Mouse (Mus musculus) stomach, embryonic 15.5 days (tissue): ENCODE data around the gene P4hb. TPM values are rescaled to one million over a fixed set of nuclear protein-coding genes. Genes with fewer than 3 reads are reported as not detected.
A peak's percentile ranks its signal among the peaks of the same experiment; 100 is the strongest.
"Not testable (repeated sequence)": the region's sequence is repeated elsewhere in the genome, so short reads cannot be mapped to it uniquely, and the experiment has no call there.

ENCODE experiments used
- ATAC-seq: fragments of 200-750 bp; cut with Nextera tagmentation; 2 replicates; pipeline ENCODE4 v1.8.0; 2017; ENCODE audit warnings: low read depth, moderate number of reproducible peaks, moderate TSS enrichment; ENCODE audit not compliant: insufficient read depth, low FRiP score
- H3K27ac ChIP-seq: fragments of 300-500 bp; sonication (generic); 2 replicates; pipeline ENCODE4 v1.5.1; 2015; ENCODE audit warnings: mild to moderate bottlenecking, inconsistent platforms
- H3K27me3 ChIP-seq: fragments of 300-500 bp; sonication (generic); replicated peaks from 2 replicates; pipeline ENCODE4 v1.6.1; 2015; ENCODE audit warnings: inconsistent platforms
- H3K36me3 ChIP-seq: fragments of 300-500 bp; sonication (generic); 2 replicates; pipeline ENCODE4 v1.6.1; 2015; ENCODE audit warnings: inconsistent platforms
- H3K4me1 ChIP-seq: fragments of 300-500 bp; sonication (generic); 2 replicates; pipeline ENCODE4 v1.6.1; 2015; ENCODE audit warnings: inconsistent platforms
- H3K4me2 ChIP-seq: fragments of 300-500 bp; sonication (generic); 2 replicates; pipeline ENCODE4 v1.6.1; 2015; ENCODE audit warnings: mild to moderate bottlenecking, inconsistent platforms
- H3K4me3 ChIP-seq: fragments of 300-500 bp; sonication (generic); replicated peaks from 2 replicates; pipeline ENCODE4 v1.5.1; 2015; ENCODE audit warnings: inconsistent platforms
- H3K9ac ChIP-seq: fragments of 300-500 bp; sonication (generic); 2 replicates; pipeline ENCODE4 v1.6.1; 2015; ENCODE audit warnings: inconsistent platforms
- H3K9me3 ChIP-seq: fragments of 300-500 bp; sonication (generic); 2 replicates; pipeline ENCODE4 v1.6.1; 2016; ENCODE audit warnings: inconsistent platforms
- WGBS: fragments of 180-500 bp; shearing (Covaris S2); methylation state at CpG from one replicate; pipeline ENCODE4 v1.1.7; 2015; 5-methylcytosine and 5-hydroxymethylcytosine counted together
- polyA plus RNA-seq: library from polyadenylated mRNA; unstranded; fragments of >200 nt; fragmentation: Nextera tagmentation; extraction: Ambion mirVana; gene quantifications from 2 replicates; pipeline ENCODE4 v1.2.1, GENCODE M21; 2015

P4hb gene
- polyA plus RNA-seq, 1 experiment from 2014 or later = 954 TPM

DNA sequence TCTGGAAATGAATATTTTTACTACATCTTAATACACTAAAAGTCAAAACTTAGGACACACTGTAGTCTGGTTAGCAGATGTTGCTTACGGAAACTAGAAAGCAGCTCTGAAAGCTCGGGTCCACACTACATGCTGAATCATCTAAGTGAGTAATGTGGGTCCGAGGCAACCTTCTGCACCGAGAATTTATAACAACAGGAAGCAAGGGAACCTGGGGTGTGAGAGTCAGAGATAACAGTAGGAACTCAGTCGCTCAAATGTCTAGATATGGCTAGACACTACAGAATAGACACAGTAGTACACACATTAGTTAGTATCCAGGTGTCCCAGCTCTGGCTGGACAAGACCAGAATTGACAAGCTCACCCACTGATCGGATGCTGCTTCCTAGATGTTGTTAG lies 15.5 kb upstream of the P4hb start:
- H3K27me3 ChIP-seq = no peaks in the 10 kb centered on the region
- H3K4me3 ChIP-seq = no peak overlapping the region
- H3K36me3 ChIP-seq = peaks cover 54% of the 10 kb centered on the region
- no peak overlapping the region for H3K4me2 ChIP-seq
- H3K4me1 ChIP-seq = no peaks in the 10 kb centered on the region
- H3K27ac ChIP-seq = no peak overlapping the region
- 87% methylated on average over 6 of the region's 6 CpGs for WGBS
- no peaks in the 10 kb centered on the region for H3K9me3 ChIP-seq
- ATAC-seq = no peak
- no peak overlapping the region for H3K9ac ChIP-seq

DNA sequence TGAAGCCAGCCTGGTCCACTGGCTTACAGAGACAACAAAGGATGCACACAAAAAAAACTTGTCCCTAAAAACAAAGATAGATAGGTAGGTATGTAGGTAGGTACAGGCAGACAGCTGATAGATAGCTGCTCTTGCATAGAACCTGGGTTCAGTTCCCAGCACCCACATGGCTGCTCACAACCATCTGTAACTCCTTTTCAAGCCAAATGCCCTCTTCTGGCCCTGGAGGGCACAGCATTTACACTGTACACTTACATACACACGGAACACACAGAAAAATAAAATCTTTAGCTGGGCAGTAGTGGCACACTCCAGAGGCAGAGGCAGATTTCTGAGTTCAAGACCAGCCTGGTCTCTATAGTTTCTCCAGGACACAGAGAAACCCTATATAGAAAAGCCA lies 10.9 kb upstream of the P4hb start:
- H3K4me3 ChIP-seq = no peak overlapping the region
- H3K4me1 ChIP-seq = peaks cover 22% of the 10 kb centered on the region
- ATAC-seq = no peak
- H3K27ac ChIP-seq = no peak overlapping the region
- whole genome bisulfite sequencing = 80% methylated on average over 1 of the region's 1 CpGs
- no peak overlapping the region for H3K4me2 ChIP-seq
- H3K9ac ChIP-seq = no peak overlapping the region
- no peaks in the 10 kb centered on the region for H3K9me3 ChIP-seq
- no peaks in the 10 kb centered on the region for H3K27me3 ChIP-seq
- peaks cover 35% of the 10 kb centered on the region for H3K36me3 ChIP-seq

DNA sequence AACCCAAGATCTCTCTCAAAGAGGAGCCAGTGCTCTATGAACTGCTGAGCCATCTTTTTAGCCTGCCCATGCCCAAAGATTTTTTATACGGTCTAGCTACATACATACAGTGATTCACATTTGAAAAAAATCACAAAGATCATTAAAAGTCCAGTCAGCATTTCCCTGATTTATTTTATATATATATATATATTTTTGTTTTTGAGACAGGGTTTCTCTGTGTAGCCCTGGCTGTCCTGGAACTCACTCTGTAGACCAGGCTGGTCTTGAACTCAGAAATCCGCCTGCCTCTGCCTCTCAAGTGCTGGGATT lies 9.9 kb upstream of the P4hb start:
- Histone ChIP-seq H3K4me1 (peaks cover 30% of the 10 kb centered on the region), H3K36me3 (peaks cover 37% of the 10 kb centered on the region)
- H3K9me3 ChIP-seq, H3K27me3 ChIP-seq, H3K27ac ChIP-seq, H3K4me2 ChIP-seq, H3K4me3 ChIP-seq, H3K9ac ChIP-seq, ATAC-seq: not testable (repeated sequence)
- 86% methylated on average over 2 of the region's 2 CpGs for WGBS

DNA sequence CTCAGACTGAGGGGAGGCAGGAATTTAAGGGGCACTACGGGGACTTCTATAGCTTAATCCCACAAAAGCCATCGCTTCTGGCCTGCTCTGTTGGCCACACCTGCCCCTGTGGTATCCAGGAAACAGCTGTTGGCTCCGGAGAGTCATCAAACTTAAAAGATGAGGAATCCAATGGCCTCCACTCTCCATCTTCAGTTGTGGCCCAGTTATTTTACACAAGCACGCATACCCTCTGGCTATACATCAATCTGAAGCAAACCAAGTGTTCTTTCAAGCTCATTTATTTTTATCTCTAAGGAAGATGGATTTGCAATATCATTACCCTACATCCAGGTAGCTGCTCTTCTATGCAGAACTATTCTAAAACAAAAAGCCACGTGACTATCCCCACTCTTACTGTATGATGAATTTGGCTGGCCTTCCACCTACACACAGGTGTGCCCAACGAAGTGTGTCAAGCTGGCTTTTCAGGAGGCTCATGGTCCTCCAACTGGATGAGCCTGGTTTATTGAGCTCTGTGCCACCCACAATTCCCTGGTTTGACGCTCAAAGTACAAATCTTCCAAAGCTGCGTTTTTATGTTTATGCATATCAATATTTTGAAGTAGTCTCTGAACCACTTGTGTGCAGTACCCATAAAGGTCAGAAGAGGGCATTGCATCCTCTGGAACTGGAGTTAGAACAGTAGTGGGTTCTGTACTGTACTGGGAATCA lies 9.4 kb upstream of the P4hb start:
- peak overlapping the region; percentile 90 for H3K27ac ChIP-seq
- peaks cover 39% of the 10 kb centered on the region for H3K36me3 ChIP-seq
- H3K4me2 ChIP-seq = peak overlapping the region; percentile 84
- no peaks in the 10 kb centered on the region for H3K27me3 ChIP-seq
- no peaks in the 10 kb centered on the region for H3K9me3 ChIP-seq
- ATAC-seq = no peak
- H3K4me3 ChIP-seq = peak overlapping the region; percentile 92
- peaks cover 30% of the 10 kb centered on the region for H3K4me1 ChIP-seq
- WGBS = 72% methylated on average over 8 of the region's 8 CpGs
- H3K9ac ChIP-seq = peak overlapping the region; percentile 70; the same call in 1 of the 2 replicates

DNA sequence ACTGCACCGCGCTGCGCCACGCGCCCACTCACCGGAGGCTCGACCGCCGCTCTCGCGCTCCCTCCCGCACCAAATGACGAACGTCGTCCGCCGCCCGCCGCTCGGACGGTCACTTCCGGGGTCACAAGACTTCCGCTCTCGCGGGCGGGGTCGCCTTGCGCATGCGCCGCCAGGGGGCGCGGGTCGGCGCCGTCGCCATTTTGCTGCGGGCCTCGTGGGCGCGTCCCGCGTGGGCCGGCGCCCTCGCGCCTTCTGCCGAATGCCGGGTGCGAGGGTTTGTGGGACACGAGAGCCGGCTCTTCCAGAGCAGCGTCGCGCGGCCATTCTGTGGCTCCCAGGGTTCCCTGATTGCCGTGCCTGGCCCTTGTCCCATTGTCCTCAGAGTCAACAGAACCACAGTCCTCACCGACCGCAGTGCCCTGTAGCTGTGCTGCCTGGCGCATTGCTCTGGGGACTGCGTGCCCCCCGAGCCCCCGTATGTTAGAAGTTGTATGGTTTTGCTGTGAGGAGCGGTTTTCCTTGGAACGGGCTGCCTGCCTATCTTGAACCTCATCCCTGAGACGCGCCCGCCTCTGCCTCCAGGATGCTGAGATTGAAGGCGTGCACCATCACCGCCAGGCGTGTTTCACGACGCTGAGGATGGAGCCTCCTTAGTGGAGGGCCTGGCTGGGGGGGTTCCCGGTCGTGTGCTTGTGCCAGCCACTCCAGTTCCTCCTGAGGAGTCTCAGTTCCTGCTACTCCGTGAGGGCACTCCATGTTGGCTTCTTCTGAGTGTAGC lies 8.6 kb upstream of the P4hb start, which contains the start of gene Arhgdia:
Gene Arhgdia, minus strand, starts transcription at position 135 of the 778 bp plus-strand sequence.
- 4% methylated on average over 70 of the region's 75 CpGs for WGBS
- H3K36me3 ChIP-seq = peaks cover 38% of the 10 kb centered on the region
- H3K9ac ChIP-seq = peak within 1 kb of the TSS; percentile 70
- peak within 1 kb of the TSS; percentile 90 for H3K27ac ChIP-seq
- H3K9me3 ChIP-seq = no peaks in the 10 kb centered on the region
- peak within 1 kb of the TSS; percentile 92 for H3K4me2 ChIP-seq
- H3K27me3 ChIP-seq = no peaks in the 10 kb centered on the region
- ATAC-seq = peak; percentile 47; the same call in 1 of the 2 replicates
- peak within 1 kb of the TSS; percentile 92 for H3K4me3 ChIP-seq
- peaks cover 30% of the 10 kb centered on the region for H3K4me1 ChIP-seq

DNA sequence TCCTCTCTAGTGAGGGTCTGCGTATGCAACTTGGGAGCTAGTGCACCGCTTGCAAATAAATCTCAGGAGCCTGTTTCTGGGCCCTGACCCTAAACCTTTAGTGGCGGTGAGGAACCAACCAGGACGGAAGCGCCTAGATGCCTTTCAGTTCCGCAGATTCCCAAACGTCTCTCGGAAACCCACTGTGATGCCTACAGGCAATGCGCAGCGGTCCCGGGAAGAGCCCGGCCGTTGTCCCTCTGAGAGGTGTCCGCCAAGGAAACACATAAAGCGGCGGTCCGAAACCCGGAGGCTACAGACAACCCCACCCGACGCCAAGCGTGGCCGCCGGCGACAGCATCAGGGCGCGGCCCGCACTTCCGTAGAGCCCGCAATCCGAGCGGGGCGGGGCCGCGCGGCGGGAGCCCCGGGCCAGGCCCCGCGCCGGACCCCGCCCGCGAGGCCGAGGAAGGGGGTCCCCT lies 7.8 kb upstream of the P4hb start:
- under 1% methylated on average over 42 of the region's 44 CpGs for WGBS

DNA sequence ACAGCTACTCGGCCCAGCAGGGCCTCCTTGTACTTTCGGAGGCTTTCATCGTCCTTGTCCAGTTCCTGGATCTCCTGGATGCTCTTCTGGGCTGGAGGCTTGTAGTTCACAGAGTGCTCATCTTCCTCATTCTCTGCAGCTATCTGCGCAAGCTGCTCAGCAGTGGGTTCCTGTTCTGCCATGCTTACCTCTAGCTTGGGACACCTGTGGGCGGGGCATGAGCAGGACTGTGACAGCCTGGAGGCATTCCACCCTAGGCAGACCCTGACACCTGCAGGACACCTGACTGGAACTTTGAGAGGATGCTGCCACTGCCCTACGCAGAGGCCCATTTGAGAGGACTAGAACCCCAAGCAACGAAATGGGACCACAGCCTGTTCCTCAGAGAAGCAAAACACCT lies 7.1 kb upstream of the P4hb start:
- 47% methylated on average over 7 of the region's 7 CpGs for WGBS
- Histone ChIP-seq H3K4me2 (peak overlapping the region; percentile 92), H3K9me3 (no peaks in the 10 kb centered on the region), H3K4me1 (peaks cover 30% of the 10 kb centered on the region), H3K9ac (peak overlapping the region; percentile 70), H3K36me3 (peaks cover 30% of the 10 kb centered on the region), H3K4me3 (peak overlapping the region; percentile 92), H3K27me3 (no peaks in the 10 kb centered on the region), H3K27ac (peak overlapping the region; percentile 90)
- ATAC-seq = no peak

More for the DNA sequence above, 7.8 kb upstream of the P4hb start:
- Histone ChIP-seq H3K27ac (peak overlapping the region; percentile 90), H3K36me3 (peaks cover 33% of the 10 kb centered on the region), H3K27me3 (no peaks in the 10 kb centered on the region), H3K4me2 (peak overlapping the region; percentile 92), H3K9me3 (no peaks in the 10 kb centered on the region), H3K4me1 (peaks cover 30% of the 10 kb centered on the region), H3K9ac (peak overlapping the region; percentile 70), H3K4me3 (peak overlapping the region; percentile 92)
- peak; percentile 20; the same call in 1 of the 2 replicates for ATAC-seq

DNA sequence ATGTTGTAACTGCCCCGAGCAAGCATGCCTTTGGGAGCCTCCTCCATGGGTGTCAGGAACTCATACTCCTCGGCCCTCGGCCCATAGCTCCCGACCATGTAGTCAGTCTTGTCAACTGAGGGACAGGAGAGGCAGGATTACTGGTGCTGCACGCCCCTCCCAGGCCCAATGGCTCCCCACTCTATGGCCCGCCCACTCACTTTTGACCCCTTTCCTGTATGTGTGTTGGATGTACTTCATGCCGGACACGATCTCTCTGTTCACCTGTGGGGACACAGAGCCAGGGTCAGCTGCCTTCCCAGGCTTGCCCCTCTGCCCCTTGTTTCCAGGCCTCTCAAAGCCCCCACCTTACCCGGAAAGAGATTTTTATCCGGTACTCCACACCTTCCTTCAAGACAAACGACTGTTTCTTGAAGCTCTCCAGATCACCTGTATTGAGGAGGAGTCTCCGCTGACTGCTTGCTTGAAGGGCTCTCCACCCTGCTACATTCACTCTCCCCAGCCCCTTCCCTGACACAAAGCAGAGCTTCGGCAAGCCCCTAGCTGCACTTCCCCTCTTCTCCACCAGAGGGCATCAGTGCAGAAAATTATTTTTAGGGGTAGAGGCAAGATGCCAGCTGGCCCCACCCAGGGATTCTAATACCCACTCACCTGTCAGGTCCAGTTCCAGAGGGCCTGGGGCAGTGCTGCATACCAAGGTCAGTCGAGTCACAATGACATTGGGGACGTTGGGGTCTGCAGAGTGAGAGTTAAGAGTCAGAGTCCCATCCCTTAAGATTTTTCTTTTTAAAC lies 6.5 kb upstream of the P4hb start:
- Histone ChIP-seq H3K9me3 (no peaks in the 10 kb centered on the region), H3K4me1 (peaks cover 33% of the 10 kb centered on the region), H3K4me2 (peak overlapping the region; percentile 92), H3K9ac (no peak overlapping the region), H3K27ac (peak overlapping the region; percentile 90), H3K27me3 (no peaks in the 10 kb centered on the region), H3K4me3 (peak overlapping the region; percentile 92), H3K36me3 (peaks cover 27% of the 10 kb centered on the region)
- 53% methylated on average over 15 of the region's 15 CpGs for WGBS
- no peak for ATAC-seq

DNA sequence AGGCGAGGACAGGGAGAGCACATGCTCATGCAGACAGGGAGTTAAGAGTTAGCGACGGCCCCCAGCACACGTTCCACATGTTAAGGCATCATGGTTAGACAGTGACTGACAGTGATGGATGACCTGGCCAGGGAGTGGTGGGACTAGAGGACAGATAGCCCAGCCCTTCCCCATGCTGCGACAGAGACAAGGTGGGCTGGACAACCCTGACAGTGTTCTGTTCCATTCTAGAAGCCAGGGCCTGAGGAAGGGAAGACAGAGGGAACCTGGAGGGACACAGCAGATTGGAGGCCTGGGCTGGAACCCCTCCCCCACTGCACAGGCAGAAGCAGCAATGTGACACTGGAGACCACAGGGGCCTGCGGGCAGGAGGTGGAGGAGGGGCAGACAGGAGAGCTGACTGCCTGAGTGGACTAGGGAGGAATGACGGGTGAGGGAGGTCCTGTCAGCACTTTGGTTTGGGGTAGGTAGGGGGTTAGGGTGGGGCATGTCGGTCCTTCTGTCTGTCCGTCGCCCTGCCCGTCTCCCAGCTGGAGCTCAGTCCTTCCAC lies 5.7 kb upstream of the P4hb start:
- Histone ChIP-seq H3K27me3 (no peaks in the 10 kb centered on the region), H3K4me3 (no peak overlapping the region), H3K36me3 (peaks cover 25% of the 10 kb centered on the region), H3K9ac (no peak overlapping the region), H3K4me2 (no peak overlapping the region; the same call in 1 of the 2 replicates), H3K4me1 (peaks cover 38% of the 10 kb centered on the region), H3K27ac (no peak overlapping the region), H3K9me3 (no peaks in the 10 kb centered on the region)
- WGBS = 80% methylated on average over 11 of the region's 11 CpGs
- ATAC-seq = no peak

DNA sequence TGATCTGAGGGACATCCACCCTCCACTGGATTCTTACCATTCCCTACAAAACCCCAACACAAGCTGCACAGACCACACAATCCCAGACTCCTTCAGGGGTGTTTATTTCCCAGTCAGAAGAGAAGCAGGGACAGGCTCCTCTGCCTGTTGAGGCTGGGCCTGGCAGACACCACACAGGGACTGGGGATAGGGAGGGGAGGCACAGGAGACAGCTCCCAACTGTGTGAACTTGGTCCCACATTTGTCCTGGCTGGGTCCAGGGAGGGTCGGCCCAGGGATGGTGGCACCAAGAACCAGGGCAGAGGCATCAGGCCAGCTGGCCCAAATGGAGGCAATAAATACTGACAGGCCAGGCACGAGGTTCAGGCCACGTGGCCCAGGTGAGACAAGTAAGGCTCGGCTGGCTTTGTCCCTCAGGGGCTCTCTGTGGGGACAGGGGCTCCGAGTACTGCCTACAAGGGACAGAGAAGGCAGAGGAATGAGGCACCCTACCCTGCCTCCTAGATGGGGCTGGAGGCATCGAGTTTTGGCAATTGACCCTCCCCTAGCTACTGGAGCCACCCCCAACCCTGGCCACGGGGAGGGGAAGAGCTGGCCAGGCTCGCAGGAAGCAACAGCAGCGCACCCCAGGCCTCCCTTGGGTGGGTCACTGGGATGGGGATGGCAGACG lies 5.1 kb upstream of the P4hb start:
- H3K4me1 ChIP-seq = peaks cover 38% of the 10 kb centered on the region
- H3K4me3 ChIP-seq = no peak overlapping the region
- 86% methylated on average over 10 of the region's 10 CpGs for WGBS
- no peak overlapping the region for H3K27ac ChIP-seq
- H3K9ac ChIP-seq = no peak overlapping the region
- H3K27me3 ChIP-seq = no peaks in the 10 kb centered on the region
- H3K9me3 ChIP-seq = no peaks in the 10 kb centered on the region
- H3K36me3 ChIP-seq = peaks cover 24% of the 10 kb centered on the region
- no peak for ATAC-seq
- H3K4me2 ChIP-seq = no peak overlapping the region
